Mouse (Mus musculus) Patski (cell line): ENCODE measurements at regions not wholly inside any gene's neighbourhood (a gene's known extent, or its start where the extent isn't known, plus 50 kb on each side); places are given as distances from the start of the nearest gene placed in this dataset.

Source experiments
- ATAC-seq: fragments of 100-300 bp; one replicate; pipeline ENCODE4 v1.8.0; 2021
- CTCF ChIA-PET: fragments of 350-600 bp; sonication (Branson Sonifier 250); formaldehyde crosslinking; loops from one replicate; lab custom pipeline; 2022; ENCODE audit warnings: inconsistent platforms; lab: Charles Lee
- POLR2A ChIA-PET: fragments of 350-600 bp; sonication (Branson Sonifier 250); formaldehyde crosslinking; loops from one replicate; lab custom pipeline; 2022; ENCODE audit warnings: antibody characterized with exemption, inconsistent platforms; lab: Charles Lee
- DNase-seq: peaks from one replicate; pipeline ENCODE4 v3.0.0-alpha.2; 2011; ENCODE audit warnings: low read depth, low spot score
- H3K27me3 ChIP-seq: fragments of 371-371 bp; one replicate; pipeline ENCODE4 v1.5.1; 2021
- CTCF ChIP-seq: fragments of 100-300 bp; IDR thresholded peaks from one replicate; pipeline ENCODE4 v1.5.1; 2021
- in situ Hi-C: fragments of 300-500 bp; cut with MboI; formaldehyde crosslinking; loops from 3 replicates; pipeline ENCODE4 v1.11.1; 2018; ENCODE audit warnings: low pct_unique_long_range_greater_than_20kb, mixed read lengths

DNA sequence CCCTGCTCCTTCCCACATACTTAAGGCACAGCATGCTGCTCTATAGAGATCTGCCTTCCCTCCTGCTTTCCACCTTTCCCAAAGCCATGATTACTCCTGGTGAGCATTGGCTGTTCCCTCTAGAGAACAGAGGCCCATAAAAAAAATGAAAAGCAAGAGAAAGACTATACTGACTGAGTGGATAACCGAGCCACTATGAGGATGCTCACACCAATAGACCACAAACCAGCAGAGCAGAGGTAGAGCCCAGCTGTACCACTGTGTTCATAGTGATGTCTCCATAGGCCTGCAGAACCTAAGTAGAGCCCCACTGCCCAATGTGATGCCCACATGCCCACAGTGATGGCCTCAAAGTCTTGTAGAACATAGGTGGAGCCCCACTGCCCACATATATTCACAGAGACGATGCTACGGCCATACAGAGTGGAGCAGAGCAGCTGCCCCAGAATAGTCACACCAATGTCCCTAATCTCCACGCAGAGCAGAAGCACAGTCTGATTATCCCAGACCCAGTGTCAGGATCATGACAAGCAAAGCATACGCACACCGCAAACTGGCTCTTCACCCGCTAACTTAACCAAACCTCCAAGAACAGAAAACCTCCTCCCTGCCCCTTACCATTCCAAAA lies 174.8 kb upstream of the Nr4a3 start:
- H3K27me3 ChIP-seq, result peaks cover 21% of the 10 kb centered on the region
- in situ Hi-C loops, result no loop called here
- ATAC-seq (no peak), DNase-seq (no peak)
- TF ChIP-seq CTCF, result no peak
- ChIA-PET POLR2A (no interaction called here), CTCF (no interaction called here)

DNA sequence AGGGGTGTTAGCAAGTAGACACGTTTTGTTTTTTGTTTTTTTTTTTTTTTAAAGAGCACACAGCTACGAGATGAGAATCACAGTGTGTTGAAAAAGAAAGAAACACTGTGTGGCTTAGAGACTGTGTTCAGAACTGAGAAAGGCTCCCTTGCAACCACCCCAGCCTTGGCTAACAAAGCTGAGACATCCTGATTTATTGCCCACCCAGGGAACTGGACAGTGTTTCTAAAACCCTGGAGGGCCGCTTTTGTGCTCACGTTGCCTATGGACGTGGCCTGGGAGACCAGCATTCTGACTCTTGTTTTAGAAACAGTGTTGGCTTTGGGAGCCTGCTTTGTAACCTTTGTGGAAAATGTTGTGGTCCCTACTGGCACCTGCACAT lies 174.3 kb upstream of the Nr4a3 start:
- no peak for TF ChIP-seq CTCF
- H3K27me3 ChIP-seq, result peaks cover 22% of the 10 kb centered on the region
- ChIA-PET POLR2A (no interaction called here), CTCF (no interaction called here)
- in situ Hi-C loops, result no loop called here
- no peak for DNase-seq
- ATAC-seq, result no peak

DNA sequence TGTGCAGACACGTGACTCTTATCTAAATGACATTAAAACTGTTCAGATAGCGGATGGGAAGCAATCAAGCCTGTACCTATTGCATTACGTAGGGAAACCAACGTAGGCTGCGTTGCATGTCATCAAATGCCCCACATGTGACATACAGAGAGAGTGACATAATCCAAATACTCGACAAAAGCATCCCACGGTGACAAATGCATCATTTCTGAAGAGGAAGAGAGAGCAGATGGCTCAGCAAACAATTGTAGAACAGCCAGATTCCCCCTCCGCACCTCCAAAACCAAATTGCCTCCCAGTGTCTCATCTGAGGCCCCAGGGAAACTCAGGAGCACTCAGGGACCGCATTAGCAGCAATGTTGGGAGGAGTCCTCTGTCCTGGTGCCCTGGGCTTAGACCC lies 163.4 kb upstream of the Nr4a3 start:
- TF ChIP-seq CTCF, result no peak
- ChIA-PET POLR2A (no interaction called here), CTCF (no interaction called here)
- DNase-seq (no peak), ATAC-seq (no peak)
- in situ Hi-C loops, result no loop called here
- peaks cover 14% of the 10 kb centered on the region for H3K27me3 ChIP-seq

DNA sequence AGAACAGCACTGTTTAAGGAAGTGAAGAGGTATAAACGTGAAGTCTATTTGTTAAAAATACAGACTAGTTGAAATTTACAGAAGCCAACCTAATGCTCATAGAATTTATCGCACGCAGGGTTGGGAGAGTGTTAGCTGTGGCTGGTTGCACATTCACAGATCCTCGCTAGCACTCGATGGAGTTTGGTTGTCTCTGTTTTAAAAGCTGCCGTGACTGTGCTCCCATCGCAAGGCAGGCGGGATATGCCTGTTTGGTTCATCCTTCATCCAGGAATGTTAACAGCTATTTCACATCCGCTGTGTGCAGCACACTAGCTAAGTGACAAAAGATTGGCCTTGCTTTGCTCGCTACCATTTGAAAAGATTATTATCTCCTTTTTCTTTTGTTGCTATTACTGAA lies 162.9 kb upstream of the Nr4a3 start:
- peaks cover 11% of the 10 kb centered on the region for H3K27me3 ChIP-seq
- in situ Hi-C loops, result no loop called here
- ATAC-seq, result no peak
- ChIA-PET CTCF (no interaction called here), POLR2A (no interaction called here)
- TF ChIP-seq CTCF, result no peak
- DNase-seq, result no peak

DNA sequence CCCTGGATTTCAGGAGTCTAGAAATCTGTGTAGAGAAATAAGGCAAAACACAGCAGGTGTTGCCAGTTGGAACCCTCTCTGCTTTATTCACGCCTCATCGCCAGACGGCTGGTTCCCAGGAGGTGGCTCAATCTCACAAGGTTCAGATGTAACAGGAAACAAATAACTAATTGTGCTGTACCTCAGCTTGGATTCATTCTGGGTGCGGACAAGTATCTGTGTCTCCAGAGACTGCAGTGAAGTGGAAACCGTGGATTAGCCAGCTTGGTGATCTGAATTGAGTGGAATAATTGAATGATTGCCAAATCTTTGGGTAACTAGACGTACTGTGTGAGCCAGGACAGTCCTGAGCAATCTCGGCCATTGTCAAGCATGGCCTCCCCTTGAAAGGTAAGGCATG lies 145.4 kb upstream of the Nr4a3 start:
- TF ChIP-seq CTCF, result no peak
- ATAC-seq (no peak), DNase-seq (no peak)
- ChIA-PET POLR2A (no interaction called here), CTCF (no interaction called here)
- H3K27me3 ChIP-seq, result peaks cover 14% of the 10 kb centered on the region
- in situ Hi-C loops, result no loop called here

DNA sequence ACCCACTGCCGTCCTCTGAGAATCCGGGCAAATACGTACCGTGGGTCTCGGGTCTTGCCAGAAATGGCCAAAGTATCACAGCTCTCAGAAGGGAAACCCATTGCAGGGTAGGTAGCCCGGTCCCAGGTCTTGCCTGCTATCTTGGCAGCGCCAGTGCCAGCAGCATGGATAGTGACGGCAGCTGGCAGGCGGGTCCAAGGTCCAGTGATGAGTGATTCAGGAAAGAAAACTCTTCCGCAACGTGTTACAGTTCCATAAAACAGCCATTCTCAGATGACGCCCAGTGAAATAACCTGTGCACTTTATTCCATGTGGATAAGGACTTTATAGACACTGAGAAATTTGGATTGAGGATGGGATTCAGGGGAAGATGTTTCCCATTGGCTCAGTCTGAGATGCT lies 142.2 kb upstream of the Nr4a3 start:
- DNase-seq (no peak), ATAC-seq (no peak)
- in situ Hi-C loops, result no loop called here
- ChIA-PET POLR2A (no interaction called here), CTCF (no interaction called here)
- no peak for TF ChIP-seq CTCF
- H3K27me3 ChIP-seq, result no peaks in the 10 kb centered on the region

DNA sequence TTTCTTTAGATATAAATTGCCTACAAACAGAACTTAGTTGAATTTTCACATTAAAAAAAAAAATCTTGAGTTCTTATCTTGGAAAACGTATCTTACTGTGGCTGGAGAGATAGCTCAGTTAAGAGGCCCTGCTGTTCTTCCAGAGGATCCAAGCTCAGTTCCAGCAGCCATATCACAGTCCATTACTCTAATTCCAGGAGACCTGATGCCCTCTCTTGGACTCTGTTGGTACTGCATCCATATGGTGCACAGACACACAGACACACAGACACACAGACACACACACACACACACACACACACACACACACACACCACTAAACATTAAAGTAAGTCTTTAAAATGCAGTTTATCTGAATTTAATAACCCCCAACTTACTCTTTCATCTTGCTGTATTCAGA lies 132.7 kb upstream of the Nr4a3 start:
- ATAC-seq, result no peak
- peaks cover 20% of the 10 kb centered on the region for H3K27me3 ChIP-seq
- DNase-seq, result no peak
- POLR2A ChIA-PET, result no interaction called here
- CTCF ChIA-PET, result no interaction called here
- no peak for TF ChIP-seq CTCF
- in situ Hi-C loops, result no loop called here

DNA sequence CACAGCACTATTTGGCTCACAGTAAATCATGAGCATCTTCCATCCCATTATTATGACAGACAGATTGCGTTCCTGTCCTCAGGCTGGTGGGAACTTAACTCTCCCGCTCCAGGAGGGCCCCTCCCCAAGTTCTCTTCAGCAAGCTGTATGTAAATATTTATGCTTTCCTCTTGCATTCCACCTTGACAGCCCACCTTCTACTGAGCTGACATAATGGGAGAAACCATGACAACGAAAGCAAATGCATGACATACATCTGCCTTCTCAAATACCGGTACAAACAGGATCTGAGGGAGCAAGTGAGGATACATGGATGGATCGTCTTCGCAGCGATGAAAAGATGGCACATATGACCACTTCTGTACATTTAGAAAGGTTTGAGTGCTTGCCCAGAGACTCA lies 125.4 kb upstream of the Nr4a3 start:
- peaks cover 17% of the 10 kb centered on the region for H3K27me3 ChIP-seq
- no peak for ATAC-seq
- in situ Hi-C loops, result no loop called here
- no peak for TF ChIP-seq CTCF
- DNase-seq, result no peak
- ChIA-PET POLR2A (no interaction called here), CTCF (no interaction called here)

DNA sequence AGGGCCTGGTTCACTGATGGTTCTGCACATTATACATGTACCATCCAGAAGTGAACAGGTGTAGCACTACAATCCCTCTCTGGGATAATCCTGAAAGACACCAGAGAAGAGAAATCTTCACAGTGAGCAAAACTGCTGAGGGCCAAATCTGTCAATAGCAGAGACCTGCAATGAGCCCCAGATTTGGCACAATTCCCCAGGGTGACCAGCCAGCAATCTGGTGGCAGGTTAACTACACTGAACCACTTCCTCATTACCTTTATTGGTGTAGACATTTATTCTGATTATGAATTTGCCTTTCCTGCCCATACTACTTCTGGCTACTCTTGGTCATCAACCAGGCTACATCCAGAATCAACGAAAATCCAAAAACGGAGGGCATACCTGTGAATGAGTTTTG lies 113.5 kb upstream of the Nr4a3 start:
- no peaks in the 10 kb centered on the region for H3K27me3 ChIP-seq
- TF ChIP-seq CTCF, result no peak
- ATAC-seq (no peak), DNase-seq (no peak)
- in situ Hi-C loops, result no loop called here
- ChIA-PET CTCF (no interaction called here), POLR2A (no interaction called here)

DNA sequence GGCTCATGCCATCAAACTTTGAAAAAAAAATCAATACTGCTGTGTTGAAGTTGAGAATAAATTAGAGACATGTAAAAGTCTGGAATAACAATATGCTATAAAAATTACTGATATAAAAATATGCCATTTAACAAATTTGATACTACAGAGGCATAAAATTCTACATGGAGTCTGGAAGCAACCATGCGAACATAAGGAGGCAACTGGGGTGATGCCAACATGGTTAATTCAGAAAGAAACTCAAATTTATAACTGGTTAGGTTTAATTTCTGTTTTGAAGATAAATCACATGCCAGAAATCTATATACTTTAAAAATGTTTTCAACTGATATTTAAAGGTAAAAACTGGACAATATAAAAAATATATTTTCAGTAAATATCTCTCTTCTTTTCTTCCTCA lies 111.4 kb upstream of the Nr4a3 start:
- CTCF ChIA-PET, result no interaction called here
- DNase-seq (no peak), ATAC-seq (no peak)
- no peaks in the 10 kb centered on the region for H3K27me3 ChIP-seq
- POLR2A ChIA-PET, result no interaction called here
- in situ Hi-C loops, result no loop called here
- no peak for TF ChIP-seq CTCF

DNA sequence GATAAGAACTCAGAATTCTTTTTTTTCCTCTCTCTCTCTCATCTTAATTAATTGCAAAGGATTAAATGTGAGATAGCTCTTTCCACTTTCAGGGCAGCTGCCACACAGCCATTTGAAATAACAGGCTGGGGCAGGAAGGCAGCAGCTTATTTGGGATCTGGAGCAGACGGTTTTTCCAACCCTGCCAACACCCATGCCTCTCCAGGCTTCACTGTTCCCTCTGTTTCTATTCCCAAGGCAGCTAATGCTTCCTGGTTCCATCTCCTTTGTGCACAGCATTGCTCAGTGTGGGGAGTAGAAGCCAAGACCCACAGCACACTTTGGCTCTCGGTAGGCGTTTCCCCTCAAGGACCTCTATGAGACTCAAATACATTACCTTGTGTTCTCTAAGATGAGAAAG lies 109.4 kb upstream of the Nr4a3 start:
- no peak for TF ChIP-seq CTCF
- ChIA-PET POLR2A (no interaction called here), CTCF (no interaction called here)
- no peaks in the 10 kb centered on the region for H3K27me3 ChIP-seq
- in situ Hi-C loops, result no loop called here
- DNase-seq (no peak), ATAC-seq (no peak)

DNA sequence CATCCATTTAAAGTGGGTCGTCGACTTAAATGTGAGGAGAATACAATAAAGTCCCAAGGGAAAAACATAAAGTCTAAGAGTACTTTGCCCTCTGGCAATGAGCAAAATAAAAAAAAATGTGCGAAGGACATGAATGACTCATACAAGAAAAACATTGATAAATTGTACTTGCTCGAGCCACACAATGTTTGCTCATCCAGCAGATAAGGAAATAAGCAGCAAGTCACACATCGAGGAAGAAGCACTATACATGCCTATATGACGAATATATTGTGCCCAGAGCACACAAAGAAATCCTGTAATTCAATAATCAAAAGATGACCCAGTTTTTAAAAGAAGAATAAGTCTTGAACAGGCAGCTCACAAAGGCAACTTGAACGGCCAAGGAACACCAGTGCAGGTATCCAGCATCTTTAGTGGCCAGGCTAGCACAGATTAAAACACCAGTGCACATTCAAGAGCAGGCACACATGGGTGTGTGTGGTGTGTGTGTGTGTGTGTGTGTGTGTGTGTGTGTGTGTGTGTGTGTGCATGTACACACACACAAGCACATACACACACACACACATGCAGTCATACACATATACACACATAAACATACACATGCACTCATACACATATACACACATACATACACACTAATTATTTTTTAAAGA lies 108.4 kb upstream of the Nr4a3 start:
- in situ Hi-C loops, result no loop called here
- no peak for TF ChIP-seq CTCF
- ATAC-seq (no peak), DNase-seq (no peak)
- ChIA-PET CTCF (no interaction called here), POLR2A (no interaction called here)
- no peaks in the 10 kb centered on the region for H3K27me3 ChIP-seq
